Mouse (Mus musculus) c-Kit-negative CD71-positive TER-119-positive erythroid progenitor cells, embryonic 14.5 days (primary cell): Measurements from ENCODE around the gene Rpp25l.

Experiments used
- DNase-seq: peaks from one replicate; pipeline ENCODE4 v3.0.0-alpha.2; 2013; ENCODE audit warnings: low read depth, low spot score

Gene Rpp25l

GRCm38 (mm10) chr4:41671500-41671899 is 41.8 kb downstream of the Rpp25l start:
- no peak for DNase-seq

- DNase-seq: no peak
These were observed 42.5 kb downstream of the Rpp25l start for GRCm38 (mm10) chr4:41670836-41671235.

GRCm38 (mm10) chr4:41666646-41667045 is 46.7 kb downstream of the Rpp25l start:
- no peak for DNase-seq

GRCm38 (mm10) chr4:41665009-41665675 is 48.2 kb downstream of the Rpp25l start:
- no peak for DNase-seq

DNA sequence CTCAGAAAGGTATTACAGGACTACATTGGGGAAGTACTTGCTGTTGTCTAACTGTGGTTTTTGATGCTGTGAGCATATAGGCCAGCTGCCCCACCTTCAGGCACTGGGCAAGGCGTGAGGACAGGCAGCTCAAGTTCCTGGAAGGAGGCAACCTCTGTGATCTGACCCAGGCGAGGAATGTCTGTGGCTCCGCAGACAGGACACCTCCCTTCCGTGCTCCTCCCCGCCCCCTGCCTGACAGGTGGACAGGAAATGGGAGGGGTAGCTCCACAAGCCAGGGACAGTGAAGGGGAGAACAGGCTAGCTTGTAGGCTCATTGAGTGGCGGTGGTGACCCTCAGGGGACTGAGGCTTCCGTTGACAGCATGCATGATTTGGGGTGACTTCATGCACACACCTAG is 48.8 kb downstream of the Rpp25l start:
- DNase-seq: no peak

GRCm38 (mm10) chr4:41663614-41664013 is 49.7 kb downstream of the Rpp25l start:
- no peak for DNase-seq

- no peak for DNase-seq
These were observed 50.6 kb downstream of the Rpp25l start for GRCm38 (mm10) chr4:41662723-41663122.
